Mouse (Mus musculus) megakaryocyte, adult 5-6 weeks (primary cell): ENCODE data around the gene Rnf39. TPM values are rescaled to one million over a fixed set of nuclear protein-coding genes. Genes with fewer than 3 reads are reported as not detected.
A peak's percentile ranks its signal among the peaks of the same experiment; 100 is the strongest.
"Not testable (repeated sequence)": the region's sequence is repeated elsewhere in the genome, so short reads cannot be mapped to it uniquely, and the experiment has no call there.

Source experiments
- ATAC-seq: 2 replicates; pipeline ENCODE4 v1.8.0; 2016; ENCODE audit warnings: mild to moderate bottlenecking, inconsistent platforms; ENCODE audit not compliant: poor library complexity, severe bottlenecking
- total RNA-seq, 2 experiments: library from RNA; stranded (forward) in 1 of 2; stranded (reverse) in 1 of 2; fragments of 153-499, 151-499 nt in 1 of 2; fragments of 221-1000, 200-1000 nt in 1 of 2; gene quantifications; 2 replicates each; pipeline versions ENCODE4 v1.2.3 to v1.2.4; 2015 to 2017

Gene Rnf39
- total RNA-seq, 2 experiments from 2014 or later, result not detected

DNA sequence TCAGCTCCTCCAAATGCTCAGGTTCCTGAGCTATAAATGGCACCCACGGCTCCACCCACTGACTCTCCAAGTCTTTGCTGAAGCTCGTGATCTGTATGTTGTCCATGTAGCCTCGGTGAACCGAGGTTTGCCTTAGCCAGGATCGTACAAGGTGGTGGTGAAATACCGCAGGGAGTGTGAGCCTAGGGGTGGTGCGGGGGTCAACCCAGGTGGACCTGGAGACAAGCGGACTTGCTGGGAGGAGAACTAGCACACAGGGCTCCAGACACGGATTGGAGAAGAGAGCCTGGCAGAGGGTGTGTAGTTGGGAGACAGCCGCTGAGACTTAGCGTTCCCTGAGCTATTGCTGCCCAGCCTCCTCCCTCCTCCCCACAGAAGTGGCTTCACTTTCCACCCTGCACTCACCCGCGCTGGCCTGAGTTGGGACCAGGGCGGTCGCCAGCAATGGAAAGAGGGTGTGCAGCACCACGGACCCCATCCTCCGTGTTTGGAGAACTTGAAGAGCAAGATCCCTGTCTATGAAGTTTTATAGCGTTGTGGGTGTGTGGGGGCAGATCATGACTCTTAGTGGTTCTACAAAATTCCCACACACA lies 38.6 kb downstream of the Rnf39 start, which contains the start of gene 2410137M14Rik:
2410137M14Rik (minus strand) TSS at position 17 of the 593 bp plus-strand sequence.
- no peak for ATAC-seq

GRCm38 (mm10) chr17:36981845-36982244 lies 39.1 kb downstream of the Rnf39 start:
- ATAC-seq, result no peak

DNA sequence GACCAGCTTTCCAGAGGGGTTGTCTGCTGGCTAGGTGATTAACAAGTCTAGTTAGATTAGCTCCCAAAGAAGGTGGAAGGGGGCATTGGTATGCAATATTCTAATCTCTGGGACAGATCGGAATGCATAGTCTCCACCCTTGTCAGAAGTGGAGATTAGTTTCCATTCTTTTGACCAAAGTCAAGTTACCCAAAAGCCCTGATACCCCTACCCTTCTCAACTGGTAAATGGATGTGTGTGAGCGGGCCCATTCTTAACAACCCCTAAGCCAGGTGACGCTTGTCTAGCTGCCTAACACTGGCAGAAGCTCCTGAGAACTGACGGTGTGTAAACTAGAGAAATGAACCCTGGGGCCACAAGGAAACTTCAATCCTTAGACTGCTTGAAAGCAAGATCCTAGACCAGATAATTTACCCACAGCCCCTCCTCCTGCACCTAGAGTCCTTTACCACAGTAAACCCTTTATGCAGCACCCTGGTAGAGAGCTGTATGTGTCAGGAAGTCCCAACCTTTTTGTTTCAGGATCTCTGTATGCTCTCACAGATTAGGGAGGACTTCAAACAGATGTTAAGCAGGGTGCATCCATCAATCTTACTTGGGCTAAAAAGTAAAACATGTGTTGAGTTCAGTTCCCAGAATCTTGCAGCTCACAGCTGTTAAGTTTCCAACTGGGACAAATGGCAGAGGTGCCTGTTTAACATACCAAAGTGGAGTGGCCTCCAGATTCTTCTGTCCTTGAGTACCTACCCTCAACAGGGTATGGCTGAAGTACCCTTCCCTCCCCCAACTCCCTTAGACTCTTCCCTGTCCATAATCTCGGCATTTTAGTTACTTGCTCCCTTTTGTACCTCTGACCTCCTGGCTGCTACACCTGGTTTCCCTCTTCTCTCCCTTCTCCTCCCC lies 39.8 kb downstream of the Rnf39 start:
- ATAC-seq, result 0 out of 2 replicates have a peak, but pooled peaks have one; percentile 21

- no peak for ATAC-seq
Observed at GRCm38 (mm10) chr17:36988475-36988874, 45.8 kb downstream of the Rnf39 start.

DNA sequence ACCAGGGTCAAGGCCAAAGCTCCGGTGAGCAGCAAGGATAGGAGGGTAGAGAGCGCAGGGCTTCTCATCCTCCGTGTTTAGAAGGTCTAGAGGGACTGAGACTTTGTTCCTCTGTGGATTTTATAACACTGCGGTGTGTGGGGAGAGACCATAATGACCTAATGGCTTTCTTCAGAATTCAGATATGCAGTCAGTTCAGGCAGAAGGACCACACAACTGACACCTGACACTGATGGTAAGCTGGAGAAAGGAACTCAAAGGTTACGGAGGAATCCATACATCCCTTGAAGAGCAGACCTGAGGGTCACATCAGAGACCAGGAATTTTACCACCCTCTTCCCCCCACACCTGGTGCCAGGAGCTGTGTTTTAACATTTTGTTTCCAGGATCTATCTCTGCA lies 46.7 kb downstream of the Rnf39 start, which contains the start of gene H2-M5:
H2-M5 (minus strand) TSS at position 101 of the 400 bp plus-strand sequence.
- no peak for ATAC-seq

DNA sequence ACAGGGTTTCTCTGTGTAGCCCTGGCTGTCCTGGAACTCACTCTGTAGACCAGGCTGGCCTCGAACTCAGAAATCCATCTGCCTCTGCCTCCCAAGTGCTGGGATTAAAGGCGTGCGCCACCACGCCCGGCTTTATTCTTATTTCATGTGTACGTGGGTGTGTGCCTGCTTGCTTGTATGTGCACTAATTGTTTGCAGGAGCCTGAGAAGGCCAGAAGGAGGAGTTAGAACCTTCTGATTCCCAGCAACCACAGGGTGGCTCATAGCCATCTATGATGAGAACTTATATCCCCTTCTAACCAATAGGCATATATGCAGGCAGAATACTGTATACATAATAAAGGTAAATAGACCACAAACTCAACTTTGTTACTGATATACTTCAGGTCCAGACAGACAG lies 47.9 kb downstream of the Rnf39 start:
- not testable (repeated sequence) for ATAC-seq

DNA sequence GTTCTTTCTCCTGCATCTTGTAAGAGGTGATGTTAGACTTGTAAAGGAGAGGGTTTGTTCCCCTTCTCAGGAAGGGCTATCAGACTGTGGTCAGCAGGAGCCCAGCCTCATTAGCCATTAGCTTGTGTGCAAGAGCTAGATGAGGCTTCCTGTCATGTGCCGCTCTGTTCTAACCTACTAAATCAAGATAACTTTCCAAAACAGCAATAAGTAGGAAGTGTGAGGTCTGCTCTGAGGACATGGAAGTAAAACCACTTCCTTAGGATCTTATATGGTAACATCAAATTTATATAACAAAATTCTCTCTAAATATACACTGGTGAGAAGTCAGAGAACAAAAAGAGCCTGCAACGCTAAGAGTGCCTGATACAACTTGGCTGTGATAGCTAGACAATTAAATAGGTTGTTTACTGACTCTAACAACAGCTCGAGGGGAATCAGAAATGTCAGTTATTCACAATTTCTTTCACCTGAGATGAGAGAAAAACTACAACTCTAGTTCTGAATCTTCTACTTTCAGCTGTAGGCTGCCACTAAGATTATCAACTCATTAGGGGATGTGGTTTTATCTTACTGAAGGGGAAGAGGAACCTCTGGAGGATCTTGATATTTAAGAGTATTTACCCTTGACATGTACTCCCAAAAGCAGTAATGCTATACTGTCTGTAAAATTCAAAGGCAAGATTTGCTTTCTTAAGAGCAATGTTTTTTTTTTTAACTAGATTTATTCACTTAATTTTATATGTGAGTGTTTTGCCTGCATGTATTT lies 49.8 kb downstream of the Rnf39 start:
- peak; percentile 74 for ATAC-seq

- ATAC-seq, result peak; percentile 38; the same call in 1 of the 2 replicates
Observed at GRCm38 (mm10) chr17:36993770-36994325, 51.1 kb downstream of the Rnf39 start.

DNA sequence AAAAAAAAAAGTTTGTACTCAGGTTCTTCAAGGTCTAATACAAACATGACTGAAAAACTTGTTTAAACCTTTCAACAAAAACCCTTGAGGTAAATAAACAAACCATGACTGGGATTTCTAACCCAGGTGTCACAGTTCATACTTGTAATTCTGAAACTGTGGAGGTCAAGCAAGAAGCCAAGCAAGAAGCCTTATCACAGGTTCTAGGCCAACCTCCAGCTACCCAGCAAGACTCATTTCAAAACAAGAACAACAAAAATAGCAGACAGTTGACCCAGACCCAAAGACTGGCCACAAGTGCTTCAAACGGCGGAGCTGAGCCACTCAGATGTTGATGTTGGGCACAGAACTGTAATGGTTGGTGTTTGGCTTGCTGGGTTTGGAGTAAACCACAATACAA lies 51.8 kb downstream of the Rnf39 start:
- no peak for ATAC-seq

- ATAC-seq, result no peak
Observed at GRCm38 (mm10) chr17:36995448-36995847, 52.7 kb downstream of the Rnf39 start.

GRCm38 (mm10) chr17:36997033-36997735 lies 54.5 kb downstream of the Rnf39 start:
- ATAC-seq, result peak; percentile 45; the same call in 1 of the 2 replicates

Other genes starting within 250 kb of the Rnf39 start
- not detected in 2 replicates for gene H2-M10.5, start 170.0 kb upstream of the Rnf39 start, total RNA-seq (2015)
- not detected in 2 replicates for gene H2-M10.5, start 170.0 kb upstream of the Rnf39 start, total RNA-seq (2017)
- gene H2-M10.6, start 130.7 kb upstream of the Rnf39 start, total RNA-seq (2015), result not detected in 2 replicates
- not detected in 2 replicates for gene H2-M10.6, start 130.7 kb upstream of the Rnf39 start, total RNA-seq (2017)
- 27.4 and 29.0 TPM in 2 replicates for gene Trim26, start 105.8 kb upstream of the Rnf39 start, total RNA-seq (2015)
- 19.6 and 24.9 TPM in 2 replicates for gene Trim26, start 105.8 kb upstream of the Rnf39 start, total RNA-seq (2017)
- not detected in 2 replicates for gene Trim15, start 75.7 kb upstream of the Rnf39 start, total RNA-seq (2015)
- gene Trim15, start 75.7 kb upstream of the Rnf39 start, total RNA-seq (2017), result not detected in 2 replicates
- 0.52 and 0.76 TPM in 2 replicates for gene Trim10, start 73.3 kb upstream of the Rnf39 start, total RNA-seq (2015)
- gene Trim10, start 73.3 kb upstream of the Rnf39 start, total RNA-seq (2017), result 1.5 and 3.9 TPM in 2 replicates
- not detected in 2 replicates for gene Trim40, start 52.8 kb upstream of the Rnf39 start, total RNA-seq (2015)
- not detected in 2 replicates for gene Trim40, start 52.8 kb upstream of the Rnf39 start, total RNA-seq (2017)
- gene Trim31, start 44.8 kb upstream of the Rnf39 start, total RNA-seq (2015), result not detected in 2 replicates
- not detected in 2 replicates for gene Trim31, start 44.8 kb upstream of the Rnf39 start, total RNA-seq (2017)
- gene Ppp1r11, start 8.8 kb downstream of the Rnf39 start, total RNA-seq (2015), result 61.1 and 68.5 TPM in 2 replicates
- gene Ppp1r11, start 8.8 kb downstream of the Rnf39 start, total RNA-seq (2017), result 58.5 and 63.3 TPM in 2 replicates
- 85.1 and 90.6 TPM in 2 replicates for gene Znrd1, start 15.6 kb downstream of the Rnf39 start, total RNA-seq (2015)
- 22.5 and 32.0 TPM in 2 replicates for gene Znrd1, start 15.6 kb downstream of the Rnf39 start, total RNA-seq (2017)
- gene Znrd1as, start 15.7 kb downstream of the Rnf39 start, total RNA-seq (2015), result 2.2 and 4.3 TPM in 2 replicates
- gene Znrd1as, start 15.7 kb downstream of the Rnf39 start, total RNA-seq (2017), result 5.7 and 6.5 TPM in 2 replicates
- not detected in 2 replicates for gene 2410137M14Rik, start 38.3 kb downstream of the Rnf39 start, total RNA-seq (2015)
- not detected in 2 replicates for gene 2410137M14Rik, start 38.3 kb downstream of the Rnf39 start, total RNA-seq (2017)
- 0.23 TPM in 1 of 2 replicates, not detected in the other for gene H2-M5, start 46.6 kb downstream of the Rnf39 start, total RNA-seq (2015)
- gene H2-M5, start 46.6 kb downstream of the Rnf39 start, total RNA-seq (2017), result not detected in 2 replicates
- gene Zfp57, start 58.2 kb downstream of the Rnf39 start, total RNA-seq (2015), result not detected in 2 replicates
- not detected in 2 replicates for gene Zfp57, start 58.2 kb downstream of the Rnf39 start, total RNA-seq (2017)
- not detected in 2 replicates for gene Mog, start 80.5 kb downstream of the Rnf39 start, total RNA-seq (2015)
- gene Mog, start 80.5 kb downstream of the Rnf39 start, total RNA-seq (2017), result not detected in 2 replicates
- gene Gabbr1, start 103.0 kb downstream of the Rnf39 start, total RNA-seq (2015), result 12.4 and 14.2 TPM in 2 replicates
- 5.7 and 10.5 TPM in 2 replicates for gene Gabbr1, start 103.0 kb downstream of the Rnf39 start, total RNA-seq (2017)
- not detected in 2 replicates for gene Olfr90, start 145.6 kb downstream of the Rnf39 start, total RNA-seq (2015)
- gene Olfr90, start 145.6 kb downstream of the Rnf39 start, total RNA-seq (2017), result not detected in 2 replicates
- not detected in 2 replicates for gene Olfr91, start 155.4 kb downstream of the Rnf39 start, total RNA-seq (2015)
- not detected in 2 replicates for gene Olfr91, start 155.4 kb downstream of the Rnf39 start, total RNA-seq (2017)
- not detected in 2 replicates for gene Olfr92, start 177.2 kb downstream of the Rnf39 start, total RNA-seq (2015)
- gene Olfr92, start 177.2 kb downstream of the Rnf39 start, total RNA-seq (2017), result not detected in 2 replicates
- gene Olfr93, start 218.6 kb downstream of the Rnf39 start, total RNA-seq (2015), result not detected in 2 replicates
- not detected in 2 replicates for gene Olfr93, start 218.6 kb downstream of the Rnf39 start, total RNA-seq (2017)